Mouse (Mus musculus) bone marrow macrophage, adult 2 months (primary cell): ENCODE results near the gene Lrrc38.

Experiments used
- CTCF ChIP-seq: IDR thresholded peaks from 2 replicates; pipeline ENCODE4 v1.5.1; 2012; ENCODE audit warnings: low read depth, mild to moderate bottlenecking, low read length, moderate library complexity
- POLR2A ChIP-seq: IDR thresholded peaks from 2 replicates; pipeline ENCODE4 v1.6.1; 2012; ENCODE audit warnings: mild to moderate bottlenecking, low read depth, low read length, borderline replicate concordance

DNA sequence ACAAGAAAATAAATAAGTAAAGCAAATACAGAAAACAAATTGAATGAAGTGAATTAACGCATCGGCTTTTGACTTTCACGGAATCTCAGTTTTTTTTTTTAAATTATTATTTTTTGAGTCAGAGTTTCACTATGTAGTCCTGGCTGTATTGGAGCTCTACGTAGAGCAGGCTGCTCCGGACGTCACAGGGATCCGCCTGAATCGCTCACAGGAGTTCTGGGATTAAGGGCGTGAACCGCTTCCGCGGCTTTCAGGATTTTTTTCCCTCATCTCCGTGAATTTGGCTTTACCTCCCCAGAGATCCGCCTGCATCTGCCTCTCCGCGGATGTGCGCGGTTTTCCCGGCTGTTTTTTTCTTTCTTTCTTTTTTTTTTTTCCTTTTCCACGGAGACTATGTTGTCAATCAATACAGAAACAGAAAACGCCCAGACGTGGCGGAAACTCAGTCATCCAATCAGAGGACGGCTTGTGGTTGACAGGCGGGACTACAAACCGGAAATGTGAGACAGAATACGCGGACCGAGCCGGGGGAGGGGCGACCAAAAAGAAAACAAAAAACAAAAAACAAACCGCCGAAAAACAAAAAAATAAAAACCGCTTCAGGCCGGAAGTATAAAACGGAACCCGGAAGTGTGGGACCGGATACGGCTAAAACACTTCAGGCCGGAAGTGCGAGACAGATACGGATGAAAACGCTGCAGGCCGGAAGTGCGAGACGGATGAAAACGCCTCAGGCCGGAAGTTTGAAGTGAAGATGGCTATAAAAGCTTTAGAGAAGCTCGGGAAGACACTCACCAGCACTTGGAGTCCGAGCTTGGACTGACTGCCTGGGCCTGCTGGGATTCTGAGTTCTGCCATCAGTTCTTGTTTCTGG is 62.9 kb downstream of the Lrrc38 start, which contains the start of gene Pramef8:
- TF ChIP-seq CTCF (no peak), POLR2A (no peak)
